Mouse (Mus musculus) kidney, adult 18-20 months (tissue): ENCODE results near the gene Slc2a1.

Experiments
- DNase-seq: peaks from one replicate; pipeline ENCODE4 v3.0.0; 2021

Slc2a1 gene

DNA sequence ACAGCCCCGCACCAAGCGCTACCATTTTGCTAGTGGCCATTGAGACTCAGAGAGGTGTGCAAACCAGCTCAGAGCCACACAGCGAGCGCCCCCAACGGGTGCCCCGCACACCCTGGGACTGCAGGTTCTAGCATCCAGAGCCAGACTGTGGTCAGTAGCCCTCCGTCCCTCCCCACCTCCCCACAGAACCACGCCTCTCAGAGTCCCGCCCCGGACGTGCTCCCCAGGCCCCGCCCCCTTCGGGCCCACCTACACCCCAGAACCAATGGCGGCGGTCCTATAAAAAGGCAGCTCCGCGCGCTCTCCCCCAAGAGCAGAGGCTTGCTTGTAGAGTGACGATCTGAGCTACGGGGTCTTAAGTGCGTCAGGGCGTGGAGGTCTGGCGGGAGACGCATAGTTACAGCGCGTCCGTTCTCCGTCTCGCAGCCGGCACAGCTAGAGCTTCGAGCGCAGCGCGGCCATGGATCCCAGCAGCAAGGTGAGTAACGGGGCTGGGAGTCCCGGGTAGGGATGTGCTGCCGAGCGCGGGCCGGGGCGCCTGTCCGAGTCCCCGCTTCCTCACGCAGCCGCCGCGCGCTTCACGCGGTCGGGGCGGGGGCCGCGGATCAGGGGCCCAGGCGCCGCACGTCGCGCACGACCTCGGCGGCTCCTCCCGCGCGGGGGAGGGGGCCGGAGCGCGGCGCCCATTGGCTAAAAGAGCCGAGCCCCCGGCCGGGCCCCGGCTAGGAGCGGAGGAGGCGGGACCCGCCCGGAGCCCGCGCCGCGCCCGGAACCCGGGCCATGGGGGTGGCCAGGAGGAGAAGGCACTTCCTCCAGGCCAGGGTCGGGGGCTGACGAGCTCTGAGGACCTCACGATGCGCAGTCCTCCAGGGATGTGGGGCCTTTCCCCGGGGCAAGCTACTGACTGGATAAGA lies at the start of gene Slc2a1:
Gene Slc2a1 (plus strand): TSS at position 217 of the 914 bp plus-strand sequence.
- peak; percentile 91 for DNase-seq

DNA sequence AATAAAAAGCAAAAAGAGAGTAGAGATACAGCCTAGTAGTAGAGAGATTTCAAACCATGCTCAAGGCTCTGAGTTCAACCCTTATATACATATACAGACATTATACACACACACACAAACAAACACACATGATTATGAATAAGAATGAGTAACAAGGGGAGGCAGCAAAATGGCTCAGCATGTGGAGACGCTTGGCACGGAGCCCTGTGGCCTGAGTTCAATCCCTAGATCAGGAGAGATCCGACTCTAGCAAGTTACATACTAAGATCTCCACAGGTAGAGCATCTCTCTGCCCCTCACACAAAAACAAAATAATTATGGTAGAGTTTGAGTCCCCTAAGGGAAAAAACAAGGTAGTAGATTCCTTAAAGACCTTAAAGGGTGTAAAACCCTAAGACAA lies 41.7 kb upstream of the Slc2a1 start:
- no peak for DNase-seq

DNA sequence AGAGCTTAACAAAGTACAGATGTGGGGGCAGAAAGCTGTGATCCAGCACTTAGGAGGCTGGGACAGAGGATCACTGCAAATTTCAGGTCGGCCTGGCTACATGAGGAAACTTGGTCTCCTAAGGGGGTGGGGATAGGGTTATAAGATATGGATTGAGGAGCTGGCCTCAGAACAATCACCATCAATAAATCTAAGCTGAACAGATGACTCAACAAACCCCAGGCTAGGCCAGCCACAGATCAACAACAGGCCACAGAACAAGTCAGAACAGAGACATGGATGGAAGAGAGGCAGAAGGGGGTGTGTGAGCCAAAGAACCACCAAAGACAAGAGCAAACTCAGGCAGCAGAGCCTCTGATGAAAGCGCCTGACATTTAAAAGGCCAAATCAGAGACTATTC lies 41.3 kb upstream of the Slc2a1 start:
- no peak for DNase-seq

DNA sequence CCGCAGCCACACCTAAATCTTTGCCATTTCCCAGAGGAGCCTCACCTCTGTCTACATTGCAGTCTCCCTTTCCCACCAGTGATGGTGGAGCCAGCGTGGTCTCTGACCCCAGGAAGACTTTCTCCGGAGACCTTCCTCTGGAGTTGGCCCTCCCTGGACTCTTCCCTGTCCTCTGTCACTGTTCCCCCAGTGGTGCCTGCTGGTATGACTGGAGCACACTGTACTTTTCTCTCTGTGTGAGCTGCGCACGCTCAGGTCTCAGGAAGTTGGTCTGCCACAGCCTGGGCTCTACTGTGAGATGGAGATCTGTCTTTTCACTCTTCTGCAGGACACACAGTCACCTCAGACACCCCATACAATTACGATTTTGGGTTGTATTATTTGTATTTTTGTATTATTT lies 39.6 kb upstream of the Slc2a1 start:
- no peak for DNase-seq

DNA sequence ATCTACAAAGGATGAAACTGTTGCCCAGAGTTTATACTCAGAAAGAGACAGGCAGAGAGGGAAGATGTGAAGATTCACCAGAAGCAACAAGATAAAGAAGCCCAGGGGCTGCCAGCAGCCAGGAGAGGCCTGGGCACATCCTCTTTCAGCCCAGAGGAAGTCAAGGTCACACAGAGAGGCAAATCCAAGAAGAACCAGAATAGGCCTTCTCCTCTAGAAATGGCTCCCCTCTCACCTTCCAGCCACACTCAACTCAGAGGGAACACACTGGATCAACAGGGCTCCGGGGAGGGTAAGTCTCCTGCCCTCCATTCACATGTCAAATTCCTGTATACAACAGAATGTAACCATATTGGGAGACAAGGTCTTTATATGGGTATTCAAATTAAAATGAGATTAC lies 38.3 kb upstream of the Slc2a1 start:
- DNase-seq = no peak

DNA sequence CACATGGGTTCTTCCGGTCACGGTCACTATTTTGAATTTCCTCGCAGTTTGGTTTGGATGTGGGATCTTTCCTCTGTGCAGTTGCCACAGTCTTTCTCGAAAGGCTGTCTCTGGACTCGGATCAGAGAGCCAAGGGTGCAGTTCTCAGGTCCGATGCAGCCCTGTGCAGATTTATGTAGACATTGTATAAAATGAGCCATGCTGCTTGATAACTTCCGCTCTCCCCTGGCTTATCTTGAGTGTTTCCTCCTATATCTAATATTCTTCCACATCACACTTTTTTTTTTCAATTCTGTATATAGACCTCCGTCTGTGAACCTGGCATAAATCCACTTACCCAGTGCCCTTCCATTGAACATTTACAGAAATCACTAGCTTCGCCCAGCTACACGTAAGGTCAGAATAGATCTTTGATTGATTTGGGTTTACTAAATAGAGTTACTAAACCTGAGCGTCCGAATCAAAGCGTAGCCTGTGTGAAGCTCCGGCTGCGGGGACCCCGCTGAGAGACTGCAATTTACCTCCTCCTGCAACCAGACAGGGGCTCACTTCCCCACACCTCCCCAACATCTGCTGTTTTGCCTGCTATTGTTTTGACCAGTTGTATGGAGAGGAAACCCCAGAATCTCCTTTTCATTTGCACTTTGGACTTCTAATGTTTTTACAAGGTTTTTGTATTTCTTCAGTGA lies 37.4 kb upstream of the Slc2a1 start:
- no peak for DNase-seq

DNA sequence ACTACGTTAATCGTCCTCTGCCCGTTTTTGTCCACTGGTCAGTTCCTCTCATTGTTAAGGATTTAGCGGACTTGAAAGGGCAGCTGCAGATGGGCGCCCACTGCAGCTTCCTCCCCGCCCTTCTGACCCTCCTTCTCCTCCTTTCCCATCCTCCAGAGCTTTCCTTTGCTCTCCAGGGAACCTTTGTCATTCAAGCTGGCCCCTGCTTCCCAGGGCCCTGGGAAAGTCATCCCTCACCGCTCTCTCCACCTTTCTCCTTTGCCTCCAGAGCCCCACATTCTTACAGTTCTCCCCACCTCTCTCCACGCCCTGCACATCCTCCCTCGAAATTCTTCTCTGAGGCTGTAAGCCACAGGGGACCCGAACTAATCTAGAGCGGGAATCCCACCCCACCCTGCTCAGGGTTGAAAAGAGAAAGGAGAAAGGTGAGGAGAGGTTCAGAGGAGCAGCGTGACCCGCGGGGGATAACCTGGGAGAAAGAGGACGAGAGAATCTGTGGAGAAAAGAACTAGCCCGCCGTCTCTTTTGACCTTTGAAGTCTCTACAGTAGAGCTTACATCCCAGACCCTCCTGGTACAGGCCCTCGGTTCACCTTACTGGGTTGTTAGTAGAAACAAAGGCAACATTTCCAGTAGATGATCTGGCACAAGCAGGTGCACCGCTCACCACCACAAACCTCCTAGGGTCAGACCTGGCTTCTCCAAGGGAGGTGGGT lies 36.7 kb upstream of the Slc2a1 start:
- no peak for DNase-seq

DNA sequence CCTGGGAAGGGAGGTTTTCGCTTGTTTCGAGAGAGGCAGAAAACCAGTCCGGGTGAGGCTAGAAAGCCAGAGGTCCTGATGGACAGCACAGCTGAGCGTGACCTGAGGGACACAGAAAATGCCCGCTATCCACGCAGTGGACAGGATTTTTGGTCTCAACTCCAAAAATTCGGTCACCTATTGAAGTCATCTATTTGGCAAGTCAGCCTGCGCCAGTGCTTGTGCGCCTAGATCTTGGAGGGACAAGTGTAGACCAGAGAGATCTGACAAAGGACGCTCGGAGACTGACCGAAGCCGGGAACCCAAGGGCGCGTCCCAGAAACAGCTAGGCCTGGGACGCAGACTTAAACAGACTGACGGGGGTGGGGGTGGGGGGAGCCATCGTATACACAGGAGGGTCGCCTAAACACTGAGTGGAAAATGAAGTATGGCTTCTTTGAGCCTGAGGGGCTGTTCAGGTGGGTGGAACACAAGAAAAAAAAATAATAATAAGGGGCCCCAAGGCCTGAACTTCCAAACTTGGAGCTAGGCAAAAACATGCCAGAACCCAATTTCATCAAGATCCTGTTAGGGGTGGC lies 36.1 kb upstream of the Slc2a1 start:
- DNase-seq = no peak

DNA sequence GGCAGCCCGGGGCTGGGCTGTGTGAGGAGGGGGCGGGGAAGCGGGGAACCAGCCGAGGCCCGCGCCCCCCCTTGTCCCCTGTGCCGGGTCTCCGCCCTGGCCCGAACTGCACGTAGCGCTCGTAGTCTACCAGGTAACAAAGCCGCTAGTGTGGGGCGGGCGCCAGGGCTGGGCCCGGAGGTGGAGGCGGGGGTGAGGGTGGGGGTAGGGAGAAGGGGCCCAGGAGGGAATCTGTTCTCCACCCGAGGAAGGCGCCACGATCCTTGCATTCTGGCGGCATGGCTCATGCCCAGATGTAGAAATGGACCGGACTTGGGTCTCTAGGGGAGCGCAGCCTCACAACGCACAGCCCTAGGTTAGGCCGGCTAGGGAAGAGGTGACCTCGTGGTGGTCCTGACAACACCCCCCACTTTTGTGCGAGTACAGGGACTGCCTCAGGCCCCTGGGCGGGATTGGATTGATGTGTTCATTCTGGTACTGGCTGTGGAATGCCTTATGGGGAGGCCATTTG lies 35.5 kb upstream of the Slc2a1 start:
- DNase-seq = no peak

DNA sequence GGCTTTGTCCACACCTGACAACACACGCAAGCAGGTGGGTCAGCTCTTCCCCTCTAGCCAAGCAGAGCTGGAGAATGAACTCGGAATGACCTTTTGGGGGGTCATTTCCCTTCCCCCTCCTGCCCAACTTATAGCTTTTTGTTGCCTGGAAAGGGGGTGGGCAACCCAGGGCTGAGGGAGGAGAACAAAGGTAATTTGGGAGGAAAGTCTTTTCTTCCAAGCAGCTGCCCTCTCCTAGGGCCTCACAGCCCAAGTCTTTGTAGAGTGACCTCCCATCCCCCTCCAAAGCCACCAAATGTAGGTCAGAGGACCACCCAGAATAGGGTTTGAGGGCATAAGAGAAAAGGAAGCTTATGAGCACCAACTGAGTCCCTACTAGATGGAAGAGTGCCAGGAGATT lies 34.9 kb upstream of the Slc2a1 start:
- DNase-seq = no peak

DNA sequence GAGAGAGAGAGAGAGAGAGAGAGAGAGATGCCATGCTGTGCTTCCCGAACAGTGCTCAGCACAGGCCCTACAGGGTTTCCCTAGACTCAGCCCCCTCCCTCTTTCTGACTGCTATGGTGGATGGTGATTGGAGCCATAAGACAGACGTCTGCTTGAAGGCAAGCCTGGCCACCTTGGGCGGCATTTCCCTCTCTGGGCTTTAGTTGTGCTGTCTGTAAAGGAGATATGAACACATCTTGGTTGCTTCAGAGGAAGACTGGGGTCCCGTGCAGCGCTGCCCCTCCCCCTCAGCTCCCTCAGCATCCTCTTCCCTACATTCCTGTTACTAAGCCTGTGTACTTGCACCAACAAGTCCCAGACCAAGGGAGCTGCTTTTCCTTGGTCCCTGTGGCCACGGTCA lies 33.9 kb upstream of the Slc2a1 start:
- no peak for DNase-seq

DNA sequence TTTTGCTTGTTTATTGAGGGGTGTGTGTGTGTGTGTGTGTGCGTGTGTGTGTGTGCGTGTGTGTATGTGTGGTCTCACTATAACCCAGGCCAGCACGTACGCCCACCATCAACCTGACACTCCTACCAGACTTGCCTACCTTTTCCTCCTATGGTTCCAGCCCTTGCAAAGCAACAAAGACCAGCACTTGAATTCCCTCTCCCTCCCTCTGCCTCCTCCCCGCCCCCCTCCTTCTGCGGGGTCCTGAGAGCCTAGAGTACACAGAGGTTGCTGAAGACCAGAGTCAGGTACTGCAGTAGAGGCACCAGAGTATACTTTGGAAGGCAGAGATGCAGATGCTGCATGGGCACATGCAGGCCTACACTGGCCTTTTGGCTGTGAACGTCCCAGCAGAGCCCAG lies 33.2 kb upstream of the Slc2a1 start:
- DNase-seq = no peak

DNA sequence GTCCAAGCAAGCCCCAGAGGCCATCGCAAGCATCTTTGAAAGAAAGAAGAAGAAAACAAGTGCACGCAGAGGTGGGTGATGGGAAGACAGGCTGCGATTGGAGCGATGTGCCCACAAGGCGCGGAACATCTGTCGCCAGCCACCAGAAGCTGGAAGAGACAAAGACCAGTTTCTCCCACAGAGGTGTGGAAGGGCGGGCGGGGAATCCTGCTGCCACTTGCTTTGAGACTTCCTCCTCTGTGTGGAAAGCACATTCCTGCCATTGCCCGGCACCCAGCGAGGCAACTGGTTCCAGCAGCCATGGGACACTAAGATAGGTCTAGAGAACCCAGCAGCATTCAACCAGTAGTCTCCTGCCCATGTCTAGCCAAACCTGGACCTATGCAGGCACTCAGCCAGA lies 32.2 kb upstream of the Slc2a1 start:
- DNase-seq = peak; percentile 15

DNA sequence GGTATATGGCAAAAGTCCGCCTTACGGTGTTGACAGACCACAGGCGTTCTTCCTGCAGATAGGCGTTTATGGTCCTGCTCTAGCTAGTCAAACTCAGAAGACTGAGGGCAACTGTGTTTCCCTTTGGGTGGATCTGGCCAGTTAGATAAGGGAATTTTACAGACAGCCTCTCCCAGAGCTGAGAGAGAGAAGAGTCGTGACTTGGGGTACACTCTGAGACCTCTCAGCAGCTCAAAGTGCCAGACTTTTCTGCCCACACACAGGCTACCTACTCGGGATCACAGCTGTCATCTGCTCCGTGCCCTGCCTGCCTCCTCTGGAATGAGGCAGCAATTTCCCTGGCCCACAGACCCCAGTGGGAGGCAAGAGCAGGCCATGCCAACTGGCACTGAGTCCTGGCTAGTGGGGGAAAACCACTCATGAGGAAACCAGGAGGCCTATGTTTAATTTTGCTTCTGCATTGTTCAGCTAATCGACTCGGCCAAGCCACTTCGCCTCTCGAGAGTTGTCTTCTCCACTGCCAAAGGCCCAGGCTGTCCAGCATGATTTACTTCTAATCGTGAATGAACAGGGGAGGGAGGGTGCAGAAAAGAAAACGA lies 31.3 kb upstream of the Slc2a1 start:
- DNase-seq = peak; percentile 18

DNA sequence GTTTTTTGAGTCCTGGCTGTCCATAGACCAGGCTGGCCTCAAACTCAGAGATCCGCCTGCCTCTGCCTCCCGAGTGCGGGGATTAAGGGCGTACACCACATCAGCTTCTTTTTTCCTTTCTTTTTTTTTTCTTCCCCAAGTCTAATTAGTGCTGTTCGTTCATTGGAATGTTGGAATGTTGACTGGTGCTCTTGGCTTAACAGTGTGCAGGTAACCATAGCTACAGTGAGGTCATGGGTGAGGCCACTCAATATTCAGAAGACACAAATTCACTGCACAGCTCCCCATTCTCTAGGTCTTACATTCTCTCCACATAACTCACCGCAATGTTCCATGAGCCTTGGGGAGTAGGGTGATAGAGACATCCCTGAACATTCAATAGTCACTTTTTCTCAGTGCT lies 28.6 kb upstream of the Slc2a1 start:
- no peak for DNase-seq

DNA sequence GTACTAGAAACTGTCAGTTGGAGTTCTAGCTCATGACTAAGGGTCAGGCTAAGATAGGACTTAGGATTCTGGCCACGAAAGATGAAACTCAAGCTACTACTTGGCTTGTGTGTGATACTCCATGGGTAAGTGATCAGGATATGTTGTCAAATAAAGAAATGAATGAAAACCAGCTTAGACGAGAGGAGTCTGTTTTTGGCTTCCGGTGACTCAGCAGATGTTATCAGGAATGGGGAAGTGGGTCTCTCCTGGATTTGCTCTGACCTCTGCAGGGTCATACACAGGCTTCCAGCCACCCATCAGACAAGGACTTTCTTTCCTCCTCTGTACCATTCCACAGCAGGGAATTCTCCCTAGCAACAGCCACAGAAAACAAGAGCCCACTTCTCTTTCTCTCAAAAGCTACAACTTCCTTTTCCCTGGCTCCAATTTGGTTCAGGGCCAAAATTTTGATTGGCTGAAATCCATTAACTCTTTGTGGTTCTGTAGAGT lies 25.7 kb upstream of the Slc2a1 start:
- no peak for DNase-seq

DNA sequence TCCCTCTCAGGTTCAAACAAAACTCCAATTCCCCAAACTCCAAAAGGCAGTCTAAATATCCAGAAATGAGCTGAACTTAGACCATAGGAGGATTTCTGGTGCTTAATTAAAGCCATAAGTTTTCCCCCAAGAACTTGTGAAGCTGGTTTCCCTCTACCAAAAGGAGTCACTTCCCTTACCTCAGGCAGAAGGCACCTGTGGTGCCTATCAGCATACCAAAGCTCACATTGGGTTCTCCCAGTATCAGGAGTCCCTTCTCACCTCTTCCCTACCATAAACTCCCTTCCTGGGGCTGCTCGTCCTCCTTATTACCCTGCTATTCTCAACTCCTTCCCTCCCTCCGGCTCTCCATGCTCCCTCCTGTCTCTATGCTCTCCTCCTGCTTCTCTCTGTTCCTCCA lies 20.1 kb upstream of the Slc2a1 start:
- no peak for DNase-seq

DNA sequence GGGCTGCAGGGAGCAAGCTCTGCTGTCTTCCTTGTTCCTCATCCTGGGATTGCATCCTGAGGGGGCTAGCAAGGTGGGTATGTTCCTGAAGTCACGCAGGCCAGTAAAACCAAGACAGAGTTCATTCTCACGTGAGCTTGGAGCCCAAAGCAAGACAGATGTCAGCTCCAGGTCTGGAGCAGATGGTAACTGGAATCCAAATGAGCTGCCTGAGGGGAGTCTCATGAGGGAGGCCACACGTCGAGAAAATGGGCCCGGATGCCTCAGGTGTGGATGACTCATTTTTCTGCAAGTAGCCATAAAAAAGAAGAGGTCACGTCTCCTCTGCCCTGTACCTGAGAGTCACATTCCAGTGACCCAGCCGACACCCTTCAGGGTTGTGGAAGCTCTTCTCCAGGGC lies 14.6 kb upstream of the Slc2a1 start:
- no peak for DNase-seq

DNA sequence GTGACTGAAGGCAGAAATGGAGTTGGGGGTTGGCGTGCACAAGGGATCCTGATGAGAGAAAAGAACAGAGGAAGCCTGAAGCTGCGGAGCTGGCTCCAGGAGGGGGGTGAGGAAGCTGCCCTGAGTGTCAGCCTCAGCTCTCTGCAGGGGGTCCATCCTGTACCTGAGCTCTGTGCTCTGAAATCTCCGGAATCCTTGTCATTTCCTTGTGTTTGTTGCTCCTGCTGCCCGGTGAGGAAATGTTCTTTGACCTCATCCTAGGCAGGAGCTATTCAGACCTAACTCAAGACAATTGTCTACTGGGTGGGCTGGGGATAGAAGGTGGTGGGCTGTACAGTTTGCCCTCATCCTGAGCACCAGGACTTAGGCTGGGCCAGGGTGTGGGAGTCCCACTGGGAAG lies 13.5 kb upstream of the Slc2a1 start:
- no peak for DNase-seq

DNA sequence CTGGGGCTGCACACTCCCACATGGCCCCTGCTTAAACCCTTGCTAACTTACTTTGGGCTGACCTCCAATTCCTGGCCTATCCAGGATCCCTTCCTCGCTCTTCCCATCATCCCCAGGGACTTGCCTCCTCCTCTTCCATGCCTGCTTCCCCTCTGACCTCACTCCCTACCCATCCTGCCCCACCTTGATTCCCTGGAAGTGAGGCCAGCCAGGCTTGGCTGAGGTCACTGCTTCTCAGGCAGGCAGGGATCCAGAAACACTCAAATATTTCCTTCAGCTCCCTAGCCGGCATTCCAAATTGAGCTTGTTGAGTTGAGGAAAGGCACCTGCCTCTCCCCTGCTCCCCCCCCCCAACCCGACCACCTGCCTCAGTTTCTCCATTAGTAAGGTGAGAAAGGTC lies 12.1 kb upstream of the Slc2a1 start:
- no peak for DNase-seq

DNA sequence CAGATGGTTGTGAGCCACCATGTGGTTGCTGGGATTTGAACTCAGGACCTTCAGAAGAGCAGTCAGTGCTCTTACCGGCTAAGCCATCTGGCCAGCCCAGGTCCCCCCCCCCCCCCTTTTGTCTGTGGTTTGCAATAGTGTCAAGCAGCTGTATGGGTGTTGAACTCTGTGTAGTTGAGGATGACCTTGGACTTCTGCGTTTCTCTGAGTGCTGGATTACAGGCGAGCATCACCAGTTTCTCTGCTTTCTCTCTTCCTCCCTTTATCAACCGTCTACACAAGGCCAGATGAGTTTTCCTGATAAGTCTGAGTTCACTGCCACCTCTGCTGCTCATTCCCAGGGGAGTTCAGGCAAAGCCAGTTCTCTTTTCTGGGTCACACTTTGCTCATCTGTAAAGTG lies 11.1 kb upstream of the Slc2a1 start:
- no peak for DNase-seq
